Mouse (Mus musculus) embryonic facial prominence, embryonic 10.5 days (tissue): ENCODE measurements around the gene Gstm4. TPM values are rescaled to one million over a fixed set of nuclear protein-coding genes. Genes with fewer than 3 reads are reported as not detected.

Experiments used
- DNase-seq: peaks from one replicate; pipeline ENCODE4 v3.0.0-alpha.2; 2017; ENCODE audit warnings: low spot score
- H3K27ac ChIP-seq: fragments of 300-500 bp; sonication (generic); replicated peaks from 2 replicates; pipeline ENCODE4 v1.5.1; 2016; ENCODE audit warnings: mild to moderate bottlenecking
- H3K27me3 ChIP-seq: fragments of 300-500 bp; sonication (generic); replicated peaks from 2 replicates; pipeline ENCODE4 v1.6.1; 2016; ENCODE audit warnings: low read depth, mild to moderate bottlenecking; ENCODE audit not compliant: poor library complexity, severe bottlenecking
- H3K36me3 ChIP-seq: fragments of 300-500 bp; sonication (generic); replicated peaks from 2 replicates; pipeline ENCODE4 v1.6.1; 2016; ENCODE audit warnings: mild to moderate bottlenecking, moderate library complexity
- H3K4me1 ChIP-seq: fragments of 300-500 bp; sonication (generic); 2 replicates; pipeline ENCODE4 v1.6.1; 2016
- H3K4me3 ChIP-seq: fragments of 300-500 bp; sonication (generic); 2 replicates; pipeline ENCODE4 v1.5.1; 2016; ENCODE audit warnings: mild to moderate bottlenecking, moderate library complexity
- H3K9me3 ChIP-seq: fragments of 300-500 bp; sonication (generic); 2 replicates; pipeline ENCODE4 v1.6.1; 2016; ENCODE audit warnings: mild to moderate bottlenecking
- WGBS: fragments of 180-500 bp; shearing (Covaris S2); methylation state at CpG from one replicate; pipeline ENCODE4 v1.1.7; 2016; 5-methylcytosine and 5-hydroxymethylcytosine counted together
- polyA plus RNA-seq: library from polyadenylated mRNA; unstranded; fragments of >200 nt; fragmentation: Nextera tagmentation; extraction: Ambion mirVana; gene quantifications from 2 replicates; pipeline ENCODE4 v1.2.1, GENCODE M21; 2016

Gene Gstm4
- polyA plus RNA-seq, 1 experiment from 2014 or later, result 13.2 TPM

GRCm38 (mm10) chr3:108065551-108065950 lies 20.9 kb upstream of the Gstm4 start:
- Histone ChIP-seq H3K9me3 (no peaks in the 10 kb centered on the region), H3K36me3 (no peaks in the 10 kb centered on the region), H3K27me3 (no peaks in the 10 kb centered on the region), H3K4me1 (peaks cover 10% of the 10 kb centered on the region), H3K4me3 (no peak overlapping the region), H3K27ac (no peak overlapping the region)
- DNase-seq, result no peak
- WGBS, result 85% methylated on average over 9 of the region's 9 CpGs

GRCm38 (mm10) chr3:108064672-108065071 lies 20.0 kb upstream of the Gstm4 start:
- 73% methylated on average over 4 of the region's 4 CpGs for WGBS
- no peak overlapping the region; the same call in 1 of the 2 replicates for H3K27ac ChIP-seq

DNA sequence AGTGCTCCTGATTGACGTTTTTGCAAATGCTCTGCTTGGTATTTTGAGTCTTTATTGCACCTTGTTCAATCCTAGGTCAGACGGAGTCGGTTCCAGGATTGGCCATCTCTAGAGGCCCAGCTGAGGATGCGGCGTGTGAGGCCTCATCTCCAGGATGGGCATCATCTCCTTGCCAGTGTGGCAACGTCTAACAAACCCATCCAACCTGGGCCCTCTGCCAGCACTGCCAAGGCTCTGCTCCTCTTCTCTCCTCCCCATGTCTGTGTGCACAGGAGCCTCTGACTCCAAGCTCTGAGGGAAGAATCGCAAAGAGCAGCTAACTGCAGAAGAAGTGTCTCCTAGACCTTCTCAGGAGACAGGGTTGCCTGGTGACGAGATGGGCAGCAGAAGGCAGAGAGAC lies 18.0 kb upstream of the Gstm4 start:
- H3K4me3 ChIP-seq, result no peak overlapping the region
- no peak for DNase-seq

More at GRCm38 (mm10) chr3:108064672-108065071, 20.0 kb upstream of the Gstm4 start:
- no peaks in the 10 kb centered on the region for H3K27me3 ChIP-seq
- H3K36me3 ChIP-seq, result no peaks in the 10 kb centered on the region
- no peak for DNase-seq
- no peaks in the 10 kb centered on the region for H3K9me3 ChIP-seq
- H3K4me1 ChIP-seq, result peaks cover 10% of the 10 kb centered on the region
- no peak overlapping the region for H3K4me3 ChIP-seq

GRCm38 (mm10) chr3:108061420-108061819 lies 16.7 kb upstream of the Gstm4 start:
- peaks cover 3% of the 10 kb centered on the region; the same call in 1 of the 2 replicates for H3K4me1 ChIP-seq
- H3K36me3 ChIP-seq, result no peaks in the 10 kb centered on the region
- H3K27me3 ChIP-seq, result no peaks in the 10 kb centered on the region
- no peaks in the 10 kb centered on the region for H3K9me3 ChIP-seq
- H3K27ac ChIP-seq, result no peak overlapping the region
- peak overlapping the region; percentile 16; the same call in 1 of the 2 replicates for H3K4me3 ChIP-seq
- peak; percentile 41 for DNase-seq
- 23% methylated on average over 7 of the region's 7 CpGs for WGBS

More for the DNA sequence above, 18.0 kb upstream of the Gstm4 start:
- H3K27ac ChIP-seq, result no peak overlapping the region
- H3K27me3 ChIP-seq, result no peaks in the 10 kb centered on the region
- H3K9me3 ChIP-seq, result no peaks in the 10 kb centered on the region
- H3K4me1 ChIP-seq, result peaks cover 3% of the 10 kb centered on the region; the same call in 1 of the 2 replicates
- WGBS, result 87% methylated on average over 8 of the region's 8 CpGs
- no peaks in the 10 kb centered on the region for H3K36me3 ChIP-seq

GRCm38 (mm10) chr3:108050493-108050892 lies 5.8 kb upstream of the Gstm4 start:
- Histone ChIP-seq H3K27ac (no peak overlapping the region), H3K36me3 (no peaks in the 10 kb centered on the region), H3K9me3 (no peaks in the 10 kb centered on the region), H3K4me1 (no peaks in the 10 kb centered on the region), H3K4me3 (no peak overlapping the region), H3K27me3 (no peaks in the 10 kb centered on the region)
- 89% methylated on average over 5 of the region's 5 CpGs for WGBS
- DNase-seq, result no peak

DNA sequence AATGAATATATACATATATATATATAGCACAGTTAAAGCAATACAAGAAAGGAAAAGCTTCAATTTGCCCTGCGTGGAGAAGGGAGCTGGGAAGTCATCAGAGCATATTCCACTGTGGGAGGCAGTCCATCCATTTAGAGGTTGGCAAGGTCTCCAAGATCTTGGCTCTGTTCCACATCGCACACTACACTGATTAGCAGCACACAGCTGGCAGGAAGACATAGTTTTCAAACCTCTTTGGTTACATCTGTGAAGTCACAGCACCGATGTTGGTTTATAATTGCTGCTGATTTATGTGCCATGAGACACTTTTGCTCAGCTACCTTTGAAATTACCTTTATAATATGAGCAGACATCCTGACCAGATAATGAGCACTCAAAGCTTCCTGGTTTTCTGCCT lies 3.6 kb upstream of the Gstm4 start:
- no peak overlapping the region for H3K27ac ChIP-seq
- 82% methylated on average over 3 of the region's 3 CpGs for WGBS
- H3K27me3 ChIP-seq, result no peaks in the 10 kb centered on the region
- no peak overlapping the region for H3K4me3 ChIP-seq
- H3K36me3 ChIP-seq, result no peaks in the 10 kb centered on the region
- no peaks in the 10 kb centered on the region for H3K9me3 ChIP-seq
- peaks cover 11% of the 10 kb centered on the region for H3K4me1 ChIP-seq
- no peak for DNase-seq

GRCm38 (mm10) chr3:108046944-108047655 lies 2.4 kb upstream of the Gstm4 start:
- Histone ChIP-seq H3K27ac (no peak overlapping the region), H3K4me1 (peaks cover 11% of the 10 kb centered on the region), H3K4me3 (no peak overlapping the region), H3K9me3 (no peaks in the 10 kb centered on the region), H3K36me3 (no peaks in the 10 kb centered on the region), H3K27me3 (no peaks in the 10 kb centered on the region)
- no peak for DNase-seq
- 94% methylated on average over 2 of the region's 2 CpGs for WGBS

DNA sequence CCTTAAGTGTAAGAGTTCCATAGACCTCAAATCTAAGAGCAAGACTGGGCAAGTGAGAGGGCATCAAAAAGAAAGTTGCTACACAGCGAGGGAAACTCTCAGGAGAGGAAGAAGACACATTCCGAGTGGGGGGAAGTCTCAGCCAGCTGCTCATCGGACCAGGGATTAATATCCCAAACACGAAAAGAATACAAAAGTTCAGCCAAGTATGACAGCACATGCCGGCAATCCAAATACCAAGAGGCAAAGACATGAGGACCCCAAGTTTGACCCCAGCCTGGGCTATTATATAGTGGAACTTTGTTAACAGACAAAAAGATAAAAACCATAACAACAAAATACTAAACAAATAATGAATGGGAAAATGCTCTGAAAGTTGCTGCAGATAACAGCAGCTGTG lies 11.5 kb downstream of the Gstm4 start:
- WGBS, result 78% methylated on average over 5 of the region's 5 CpGs
- Histone ChIP-seq H3K4me3 (no peak overlapping the region), H3K36me3 (no peaks in the 10 kb centered on the region), H3K27me3 (no peaks in the 10 kb centered on the region), H3K9me3 (no peaks in the 10 kb centered on the region), H3K27ac (no peak overlapping the region), H3K4me1 (peaks cover 4% of the 10 kb centered on the region; the same call in 1 of the 2 replicates)
- DNase-seq, result no peak

DNA sequence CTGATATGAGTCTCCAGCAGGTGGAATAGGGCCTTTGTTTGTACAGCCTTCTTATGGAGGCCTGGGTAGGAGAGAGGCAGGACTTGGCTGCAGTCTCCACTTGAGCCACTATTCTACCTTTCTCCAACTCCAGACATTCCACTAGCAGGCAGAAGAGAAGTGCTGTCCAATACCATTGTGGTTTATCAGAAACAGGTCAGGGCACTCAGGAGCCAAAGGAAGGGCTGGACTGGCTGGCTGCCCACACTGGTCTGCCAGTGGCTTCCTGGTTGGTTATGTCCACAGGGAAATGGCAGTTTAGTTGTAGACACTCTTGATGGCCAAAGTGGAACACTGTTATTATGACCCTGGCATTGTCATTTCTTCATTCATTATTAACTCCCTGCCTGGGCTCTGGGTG lies 12.6 kb downstream of the Gstm4 start:
- DNase-seq, result no peak
- Histone ChIP-seq H3K9me3 (no peaks in the 10 kb centered on the region), H3K27me3 (no peaks in the 10 kb centered on the region), H3K27ac (no peak overlapping the region), H3K36me3 (no peaks in the 10 kb centered on the region), H3K4me1 (peaks cover 4% of the 10 kb centered on the region; the same call in 1 of the 2 replicates), H3K4me3 (no peak overlapping the region)

GRCm38 (mm10) chr3:108028641-108029365 lies 15.9 kb downstream of the Gstm4 start:
- Histone ChIP-seq H3K27me3 (0 out of 2 replicates have a peak, but pooled peaks cover 3% of the 10 kb centered on the region), H3K36me3 (no peaks in the 10 kb centered on the region), H3K4me1 (peaks cover 4% of the 10 kb centered on the region; the same call in 1 of the 2 replicates), H3K4me3 (no peak overlapping the region), H3K9me3 (no peaks in the 10 kb centered on the region), H3K27ac (no peak overlapping the region)
- no peak for DNase-seq
- WGBS, result 86% methylated on average over 4 of the region's 4 CpGs

DNA sequence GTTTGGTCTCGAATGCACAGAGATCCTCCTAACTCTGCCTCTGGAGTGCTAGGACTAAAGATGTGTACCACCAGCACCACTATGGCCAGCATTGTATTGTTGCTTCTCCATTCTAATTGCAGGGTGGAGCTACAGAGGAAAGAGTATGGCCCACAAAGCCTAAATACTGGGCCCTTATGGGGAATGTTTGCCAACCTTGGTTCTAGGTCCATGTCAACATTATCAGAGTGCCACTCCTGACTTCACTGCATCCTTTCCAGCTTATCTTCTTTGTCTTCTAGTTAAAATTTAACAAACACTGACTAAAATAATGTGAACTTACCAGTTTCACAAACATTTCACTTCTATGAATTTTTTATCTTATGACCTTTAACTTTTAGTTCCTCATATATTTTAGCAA lies 18.1 kb downstream of the Gstm4 start:
- no peaks in the 10 kb centered on the region for H3K36me3 ChIP-seq
- no peaks in the 10 kb centered on the region for H3K9me3 ChIP-seq
- DNase-seq, result no peak
- 0 out of 2 replicates have a peak, but pooled peaks cover 3% of the 10 kb centered on the region for H3K27me3 ChIP-seq
- H3K4me3 ChIP-seq, result no peak overlapping the region
- H3K4me1 ChIP-seq, result peaks cover 4% of the 10 kb centered on the region; the same call in 1 of the 2 replicates
- 77% methylated on average over 1 of the region's 1 CpGs for WGBS
- H3K27ac ChIP-seq, result no peak overlapping the region

GRCm38 (mm10) chr3:108026049-108026448 lies 18.6 kb downstream of the Gstm4 start:
- H3K4me1 ChIP-seq, result peaks cover 4% of the 10 kb centered on the region; the same call in 1 of the 2 replicates
- WGBS, result 77% methylated on average over 5 of the region's 5 CpGs
- no peak for DNase-seq

More at GRCm38 (mm10) chr3:108026049-108026448, 18.6 kb downstream of the Gstm4 start:
- Histone ChIP-seq H3K27ac (no peak overlapping the region), H3K36me3 (no peaks in the 10 kb centered on the region), H3K27me3 (0 out of 2 replicates have a peak, but pooled peaks cover 3% of the 10 kb centered on the region), H3K4me3 (no peak overlapping the region), H3K9me3 (no peaks in the 10 kb centered on the region)
